Mouse (Mus musculus) layer of hippocampus, postnatal 10 days (tissue): ENCODE measurements at regions not wholly inside any gene's neighbourhood (a gene's known extent, or its start where the extent isn't known, plus 50 kb on each side); places are given as distances from the start of the nearest gene placed in this dataset.

Experiments used
- DNase-seq, 2 experiments: peaks; one replicate each; pipeline ENCODE4 v3.0.0; 2021; ENCODE audit warnings: low spot score in 2 of 2

- DNase-seq, result peak; percentile 51
Observed at GRCm38 (mm10) chr5:64022633-64023323, 54.1 kb upstream of the Rell1 start.

- DNase-seq, result no peak
Observed at GRCm38 (mm10) chr5:64023324-64023650, 54.6 kb upstream of the Rell1 start.

DNA sequence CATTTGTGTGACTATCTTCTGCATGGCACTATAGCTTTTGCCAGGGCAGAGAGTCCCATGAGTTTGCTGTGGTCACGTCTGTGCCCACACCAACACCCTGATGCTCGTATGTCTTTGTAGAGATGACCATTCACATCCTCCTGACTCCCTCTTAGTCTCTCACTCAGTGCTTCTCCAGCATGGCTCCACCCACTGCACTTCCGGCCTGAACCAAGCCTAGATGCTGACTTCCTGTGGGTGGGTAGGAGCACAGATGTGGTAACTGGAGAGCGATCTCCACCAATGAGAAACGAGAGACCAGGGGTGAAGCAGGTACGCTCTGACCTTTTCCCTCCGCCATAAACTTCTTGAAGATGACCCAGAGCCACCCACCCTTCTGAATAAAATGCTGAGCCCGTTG, 55.7 kb upstream of the Rell1 start:
- no peak for DNase-seq

DNA sequence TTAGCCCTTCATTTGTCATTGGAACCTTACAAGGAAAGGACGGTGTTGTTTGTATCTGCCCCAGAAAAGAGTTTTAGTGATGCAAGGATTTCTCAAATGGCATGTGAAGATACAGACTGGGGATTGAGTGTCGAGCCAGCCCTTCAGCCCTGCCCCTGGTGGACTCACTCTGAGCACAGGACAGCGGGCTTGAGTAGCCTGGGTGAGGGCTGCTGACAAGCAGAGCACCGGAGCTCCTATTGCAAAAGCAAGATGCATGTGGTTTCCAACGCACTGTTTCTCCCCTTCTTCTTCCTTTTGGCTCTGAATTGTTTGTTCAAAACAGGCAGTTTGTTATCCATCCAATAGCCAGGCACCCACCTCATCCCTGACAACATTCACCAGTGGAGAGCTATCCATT, 59.0 kb upstream of the Rell1 start:
- DNase-seq, result no peak

DNA sequence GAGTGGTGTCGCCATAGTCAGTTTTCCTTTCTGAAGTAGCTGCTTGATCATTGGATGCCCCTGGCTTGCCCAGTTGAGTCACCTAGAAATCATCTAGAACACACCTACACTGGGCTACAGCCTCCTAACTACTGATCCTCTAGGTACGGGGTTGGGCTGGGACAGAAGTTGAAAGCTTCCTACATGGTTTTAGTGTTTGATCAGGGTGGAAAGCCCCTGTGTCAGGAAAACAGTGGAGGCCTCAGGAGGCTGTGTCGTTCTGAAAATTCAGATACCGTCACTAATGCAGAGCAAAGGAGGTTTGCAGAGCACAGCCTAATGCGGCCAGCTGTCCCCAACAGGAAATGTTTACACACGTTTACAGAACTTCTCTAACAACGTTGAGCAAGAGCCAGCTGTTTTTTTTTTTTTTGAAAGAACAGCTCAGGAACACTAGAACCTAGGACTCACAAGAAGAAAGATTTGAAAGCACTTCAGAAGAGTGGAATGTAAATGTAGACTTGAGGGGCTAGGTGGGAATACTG, 61.0 kb upstream of the Rell1 start:
- no peak for DNase-seq

GRCm38 (mm10) chr5:64030281-64030960, 61.7 kb upstream of the Rell1 start:
- no peak for DNase-seq

DNA sequence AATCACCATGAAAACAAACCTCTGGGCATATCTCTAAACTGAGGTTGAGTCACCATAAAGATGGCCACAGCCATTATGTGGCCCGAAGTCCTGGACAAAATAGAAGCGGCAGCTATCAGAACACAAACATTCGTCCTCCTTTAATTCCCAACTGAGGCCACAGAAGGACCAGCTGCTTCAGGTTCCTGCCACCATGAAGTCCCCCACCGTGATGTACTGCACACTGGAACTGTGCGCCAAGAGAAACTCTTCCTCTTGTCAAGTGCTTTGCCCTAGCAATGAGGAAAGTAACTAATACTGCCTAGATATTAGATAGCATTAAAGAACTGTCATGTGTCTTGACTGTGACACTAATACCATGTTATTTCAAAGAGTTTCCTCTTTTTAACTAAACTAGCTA, 54.4 kb upstream of the Pgm2 start:
- DNase-seq, result no peak

GRCm38 (mm10) chr5:64040676-64041075, 52.1 kb upstream of the Pgm2 start:
- no peak for DNase-seq
